Mouse (Mus musculus) midbrain, embryonic 14.5 days (tissue): ENCODE results near the gene Atp5g3. TPM values are rescaled to one million over a fixed set of nuclear protein-coding genes. Genes with fewer than 3 reads are reported as not detected.

Experiments used
- ATAC-seq: fragments of 200-750 bp; cut with Nextera tagmentation; 2 replicates; pipeline ENCODE4 v1.8.0; 2017; ENCODE audit warnings: moderate number of reproducible peaks, moderate library complexity; ENCODE audit not compliant: low FRiP score, low TSS enrichment
- DNase-seq: peaks from one replicate; pipeline ENCODE4 v3.0.0-alpha.2; 2015
- H3K27ac ChIP-seq: fragments of 300-500 bp; sonication (generic); replicated peaks from 2 replicates; pipeline ENCODE4 v1.5.1; 2014; ENCODE audit warnings: mild to moderate bottlenecking, low read depth, low read length, moderate library complexity
- H3K27me3 ChIP-seq: fragments of 300-500 bp; sonication (generic); 2 replicates; pipeline ENCODE4 v1.6.1; 2014; ENCODE audit warnings: low read length, control low read depth, mixed read lengths; ENCODE audit not compliant: control insufficient read depth, insufficient read depth
- H3K36me3 ChIP-seq: fragments of 300-500 bp; sonication (generic); 2 replicates; pipeline ENCODE4 v1.6.1; 2014; ENCODE audit warnings: low read length, control low read depth; ENCODE audit not compliant: control insufficient read depth, insufficient read depth
- H3K4me1 ChIP-seq: fragments of 300-500 bp; sonication (generic); 2 replicates; pipeline ENCODE4 v1.6.1; 2014; ENCODE audit warnings: mild to moderate bottlenecking, antibody characterized with exemption, low read length, control low read depth; ENCODE audit not compliant: control insufficient read depth, insufficient read depth
- H3K4me2 ChIP-seq: fragments of 300-500 bp; sonication (generic); 2 replicates; pipeline ENCODE4 v1.6.1; 2014; ENCODE audit warnings: mild to moderate bottlenecking, low read length, moderate library complexity
- H3K4me3 ChIP-seq: fragments of 300-500 bp; sonication (generic); replicated peaks from 2 replicates; pipeline ENCODE4 v1.5.1; 2014; ENCODE audit warnings: low read depth, low read length
- H3K9ac ChIP-seq: fragments of 300-500 bp; sonication (generic); replicated peaks from 2 replicates; pipeline ENCODE4 v1.6.1; 2014; ENCODE audit warnings: mild to moderate bottlenecking, low read length, moderate library complexity
- H3K9me3 ChIP-seq: fragments of 300-500 bp; sonication (generic); 2 replicates; pipeline ENCODE4 v1.6.1; 2016; ENCODE audit warnings: low read length, control low read depth, mixed read lengths; ENCODE audit not compliant: control insufficient read depth
- WGBS: fragments of 180-500 bp; shearing (Covaris S2); extraction: QIAGEN DNeasy Blood & Tissue Kit; methylation state at CpG from one replicate; pipeline ENCODE4 v1.1.7; 2014; 5-methylcytosine and 5-hydroxymethylcytosine counted together
- polyA plus RNA-seq: library from polyadenylated mRNA; unstranded; fragments of >200 nt; fragmentation: Nextera tagmentation; extraction: Ambion mirVana; gene quantifications from 2 replicates; pipeline ENCODE4 v1.2.1, GENCODE M21; 2014

The Atp5g3 gene
- polyA plus RNA-seq, 1 experiment from 2014 or later = 1,023 TPM

DNA sequence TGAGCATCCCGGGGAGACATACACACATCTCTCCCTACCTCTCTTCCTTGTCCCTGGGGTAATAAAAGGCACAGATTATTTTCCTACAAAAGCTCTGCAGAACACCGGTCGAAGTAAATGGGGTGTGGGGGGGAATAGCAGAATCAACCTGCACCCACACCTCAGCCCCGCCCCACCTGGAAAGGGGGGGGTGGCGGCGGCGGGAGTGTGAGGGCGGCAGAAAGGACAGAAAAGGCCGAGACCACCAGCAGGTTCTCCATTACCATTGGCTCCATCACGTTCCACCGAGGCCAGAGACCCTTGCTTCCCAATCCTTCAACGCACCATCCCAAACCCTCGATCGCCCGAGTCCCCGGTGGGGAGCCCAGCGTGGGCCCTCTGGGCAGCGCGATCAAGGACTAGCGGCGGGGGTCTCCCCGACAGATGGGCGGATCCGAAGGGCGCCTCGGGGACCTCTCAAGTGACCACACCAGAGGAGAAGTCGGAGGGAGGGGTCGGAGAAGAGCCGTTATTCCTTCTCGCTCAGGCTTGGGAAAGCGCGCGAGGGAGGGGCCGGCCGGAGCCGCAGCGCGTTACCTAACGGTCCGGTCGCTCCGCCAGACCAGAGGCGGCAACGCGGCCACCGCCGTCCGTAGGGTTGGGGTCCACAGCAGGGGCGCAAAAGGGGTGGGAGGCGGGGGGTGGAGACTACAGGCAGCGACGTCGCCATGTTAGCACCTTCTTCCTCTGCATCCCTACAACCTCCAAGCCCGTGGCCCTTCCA, 19.2 kb downstream of the Atp5g3 start:
- Histone ChIP-seq H3K4me2 (peak overlapping the region; percentile 77), H3K27me3 (no peaks in the 10 kb centered on the region), H3K4me1 (peaks cover 10% of the 10 kb centered on the region; the same call in 1 of the 2 replicates), H3K9ac (peak overlapping the region; percentile 95), H3K4me3 (peak overlapping the region; percentile 94), H3K36me3 (no peaks in the 10 kb centered on the region), H3K27ac (peak overlapping the region; percentile 97), H3K9me3 (no peaks in the 10 kb centered on the region)
- DNase-seq (no peak), ATAC-seq (peak; percentile 77)
- WGBS = under 1% methylated on average over 54 of the region's 54 CpGs

DNA sequence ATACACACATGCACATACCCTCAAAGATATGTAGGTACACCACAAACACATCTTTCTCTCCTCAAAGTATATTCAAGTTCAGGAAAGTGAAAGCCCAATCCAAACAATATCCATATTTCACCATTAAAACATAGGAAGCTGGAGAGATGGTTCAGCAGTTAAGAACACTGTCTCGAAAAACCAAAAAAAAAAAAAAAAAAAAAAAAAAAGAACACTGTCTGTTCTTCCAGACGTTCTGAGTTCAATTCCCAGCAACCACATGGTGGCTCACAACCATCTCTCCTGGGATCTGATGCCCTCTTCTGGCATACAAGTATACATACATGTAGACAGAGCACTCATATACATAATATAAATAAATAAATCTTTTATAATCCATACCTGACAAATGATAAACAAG, 25.1 kb downstream of the Atp5g3 start:
- 87% methylated on average over 2 of the region's 2 CpGs for WGBS
- Histone ChIP-seq H3K27me3 (no peaks in the 10 kb centered on the region), H3K4me1 (0 out of 2 replicates have a peak, but pooled peaks cover 6% of the 10 kb centered on the region), H3K4me3 (no peak overlapping the region), H3K27ac (no peak overlapping the region), H3K4me2 (no peak overlapping the region), H3K9me3 (no peaks in the 10 kb centered on the region), H3K36me3 (no peaks in the 10 kb centered on the region), H3K9ac (no peak overlapping the region)
- DNase-seq (no peak), ATAC-seq (no peak)

DNA sequence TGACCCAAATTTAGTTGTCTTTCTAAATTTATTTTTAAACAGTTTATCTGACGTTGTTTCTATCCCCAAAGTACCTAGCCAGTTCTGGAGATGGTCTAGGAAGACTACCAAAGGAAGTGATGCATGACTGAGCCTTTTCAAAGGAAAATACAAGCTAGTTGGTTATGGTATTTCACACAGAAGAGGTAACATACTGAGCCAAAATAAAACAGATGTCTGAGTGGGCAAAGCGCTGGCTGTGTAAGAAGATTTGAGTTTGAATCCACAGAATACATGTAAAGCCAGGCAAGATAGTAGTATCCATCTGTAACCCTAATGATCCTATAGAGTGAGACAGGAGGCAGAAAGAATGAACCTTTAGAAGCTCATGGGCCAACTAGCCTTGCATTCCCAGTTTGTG, 33.2 kb downstream of the Atp5g3 start:
- 84% methylated on average over 2 of the region's 2 CpGs for WGBS
- H3K36me3 ChIP-seq = peaks cover 11% of the 10 kb centered on the region
- H3K27me3 ChIP-seq = no peaks in the 10 kb centered on the region
- H3K4me1 ChIP-seq = no peaks in the 10 kb centered on the region
- no peak overlapping the region for H3K9ac ChIP-seq
- no peak overlapping the region for H3K27ac ChIP-seq
- no peaks in the 10 kb centered on the region for H3K9me3 ChIP-seq
- no peak overlapping the region for H3K4me3 ChIP-seq
- ATAC-seq (no peak), DNase-seq (no peak)
- no peak overlapping the region for H3K4me2 ChIP-seq

DNA sequence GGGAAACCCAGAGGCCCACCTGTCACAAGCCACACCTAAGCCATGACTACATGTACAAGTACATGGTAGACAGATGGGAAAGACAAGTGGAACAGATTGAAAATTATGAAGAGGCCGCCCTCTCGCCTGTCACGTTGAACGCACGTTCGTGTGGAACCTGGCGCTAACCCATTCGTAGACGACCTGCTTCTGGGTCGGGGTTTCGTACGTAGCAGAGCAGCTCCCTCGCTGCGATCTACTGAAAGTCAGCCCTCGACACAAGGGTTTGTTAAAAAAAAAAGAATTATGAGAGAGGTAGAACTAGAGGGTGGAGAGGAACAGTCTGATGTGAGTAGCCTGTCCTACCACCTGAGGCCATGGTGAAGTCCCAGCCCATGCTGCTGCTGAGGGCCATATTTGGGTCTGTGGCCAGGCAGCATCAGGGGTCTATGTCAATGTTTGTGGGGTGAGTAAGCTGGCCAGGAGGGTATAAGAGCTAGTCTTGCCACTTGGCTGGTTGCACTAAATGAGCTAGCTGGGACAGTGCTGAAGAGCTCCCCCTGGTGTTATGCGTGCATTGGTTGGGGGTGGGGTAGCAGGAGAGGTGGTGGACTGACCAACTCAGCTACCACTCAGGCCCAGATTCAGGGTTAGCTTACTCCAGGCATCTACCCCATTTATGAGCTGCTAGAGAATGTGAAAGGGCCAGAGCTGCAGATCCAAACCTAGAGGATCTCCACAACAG, 43.2 kb downstream of the Atp5g3 start:
- 76% methylated on average over 16 of the region's 16 CpGs for WGBS
- Histone ChIP-seq H3K9ac (no peak overlapping the region), H3K4me3 (no peak overlapping the region), H3K36me3 (peaks cover 14% of the 10 kb centered on the region), H3K4me1 (no peaks in the 10 kb centered on the region), H3K9me3 (no peaks in the 10 kb centered on the region), H3K27me3 (no peaks in the 10 kb centered on the region), H3K27ac (no peak overlapping the region), H3K4me2 (no peak overlapping the region)
- DNase-seq (peak; percentile 11), ATAC-seq (no peak)

DNA sequence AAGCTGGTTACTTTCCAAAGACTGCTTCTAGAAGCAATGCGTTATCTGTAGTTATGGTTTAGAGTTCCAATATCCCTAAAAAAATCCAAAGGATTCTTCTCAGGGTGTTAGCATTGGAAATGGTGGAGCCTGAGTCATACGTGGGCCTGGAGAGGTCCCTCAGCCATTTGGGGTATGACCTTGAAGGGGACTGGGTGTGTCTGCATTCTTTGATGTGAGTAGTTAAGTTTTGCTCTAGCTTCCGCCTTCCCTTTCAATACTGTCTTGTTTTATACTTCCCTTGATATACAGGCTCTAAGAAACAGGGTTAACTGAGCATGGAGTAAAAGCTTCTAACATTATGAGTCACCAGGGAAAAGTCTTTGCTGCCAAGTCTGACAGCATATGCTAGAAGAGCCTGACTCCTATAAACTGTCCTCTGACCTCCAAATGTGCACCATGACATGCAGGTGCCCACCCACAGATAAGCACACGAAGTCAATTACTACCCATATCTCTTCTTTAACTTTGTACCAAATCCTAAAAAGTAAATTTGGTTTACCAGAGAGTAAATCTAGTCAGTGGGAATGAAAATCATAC, 51.0 kb downstream of the Atp5g3 start:
- no peak for ATAC-seq
- H3K27ac ChIP-seq = no peak overlapping the region
- H3K9ac ChIP-seq = no peak overlapping the region
- H3K27me3 ChIP-seq = no peaks in the 10 kb centered on the region
- H3K4me3 ChIP-seq = no peak overlapping the region
- H3K4me2 ChIP-seq = no peak overlapping the region
- WGBS = 92% methylated on average over 4 of the region's 4 CpGs
- no peaks in the 10 kb centered on the region for H3K9me3 ChIP-seq
- H3K36me3 ChIP-seq = peaks cover 6% of the 10 kb centered on the region; the same call in 1 of the 2 replicates
- DNase-seq = no peak
- H3K4me1 ChIP-seq = no peaks in the 10 kb centered on the region

Other genes with a start within 250 kb of the Atp5g3 start
- 105 and 129 TPM in 2 replicates for gene Chn1, start 136.0 kb downstream of the Atp5g3 start, polyA plus RNA-seq
- gene Atf2, start 18.7 kb downstream of the Atp5g3 start, polyA plus RNA-seq = 101 and 122 TPM in 2 replicates